Mouse (Mus musculus): Measurements from ENCODE around the gene Cirbp.

Cirbp gene

GRCm38 (mm10) chr10:80151211-80152034 is 14.4 kb upstream of the Cirbp start:
- DNase-seq, result peak; percentile 81 to 87

- DNase-seq, result peak; percentile 76 to 86
These were observed 13.5 kb upstream of the Cirbp start for GRCm38 (mm10) chr10:80152071-80152872.

GRCm38 (mm10) chr10:80152873-80153260 is 12.9 kb upstream of the Cirbp start:
- peak; percentile 80 to 89 for DNase-seq

DNA sequence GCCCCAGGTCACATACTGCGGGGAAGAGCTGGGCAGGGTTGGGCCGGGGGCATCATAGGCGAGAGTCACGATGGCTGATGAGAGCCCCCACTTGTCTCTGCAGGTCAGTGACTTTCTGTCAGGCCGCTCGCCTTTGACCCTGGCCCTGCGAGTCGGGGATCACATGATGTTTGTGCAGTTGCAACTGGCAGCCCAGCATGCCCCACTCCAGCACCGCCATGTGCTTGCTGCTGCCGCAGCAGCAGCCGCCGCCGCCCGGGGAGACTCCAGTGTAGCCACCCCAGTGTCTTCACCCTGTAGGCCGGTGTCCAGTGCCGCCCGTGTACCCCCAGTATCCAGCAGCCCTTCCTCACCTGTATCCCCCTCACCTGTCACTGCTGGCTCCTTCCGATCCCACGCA is 12.1 kb upstream of the Cirbp start:
- peak; percentile 29 to 44 for DNase-seq

GRCm38 (mm10) chr10:80154384-80154783 is 11.4 kb upstream of the Cirbp start:
- no peak for DNase-seq

DNA sequence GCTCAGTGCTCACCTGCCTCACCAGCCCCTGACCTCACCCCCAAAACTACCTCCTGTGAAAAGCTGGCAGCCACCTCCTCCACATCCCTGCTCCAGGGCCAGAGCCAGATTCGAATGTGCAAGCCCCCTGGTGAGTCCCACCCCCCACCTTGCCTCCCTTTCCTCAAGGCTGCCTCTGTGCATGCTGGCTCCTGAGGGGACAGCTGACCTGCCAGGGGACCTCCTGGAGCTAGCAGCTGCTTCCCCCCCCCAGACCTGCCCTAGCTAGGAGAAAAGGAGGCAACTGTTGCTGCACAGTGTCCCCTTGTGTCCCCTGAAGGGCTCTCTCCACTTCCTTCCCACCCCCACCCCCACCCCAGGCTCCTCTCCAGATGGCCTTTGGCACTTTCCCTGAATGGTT is 10.5 kb upstream of the Cirbp start:
- no peak for DNase-seq

GRCm38 (mm10) chr10:80156002-80156751 is 9.6 kb upstream of the Cirbp start:
- no peak for DNase-seq

DNA sequence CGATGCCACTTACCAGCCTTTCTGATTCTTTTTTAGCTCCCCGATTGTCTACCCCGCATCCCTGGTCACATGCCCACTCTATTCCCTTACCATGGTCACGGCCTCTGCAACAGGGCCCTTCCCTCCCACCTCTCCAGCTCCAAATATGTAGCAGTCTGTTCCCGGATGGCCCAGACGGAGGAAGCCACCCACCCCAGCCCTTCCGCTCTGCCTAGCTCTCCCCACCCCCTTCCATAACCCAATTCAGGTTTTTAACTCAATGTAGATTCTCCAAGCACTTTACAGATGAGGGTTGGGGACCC is 9.1 kb upstream of the Cirbp start:
- peak in 1 of 2 experiments; percentile 69 for DNase-seq

DNA sequence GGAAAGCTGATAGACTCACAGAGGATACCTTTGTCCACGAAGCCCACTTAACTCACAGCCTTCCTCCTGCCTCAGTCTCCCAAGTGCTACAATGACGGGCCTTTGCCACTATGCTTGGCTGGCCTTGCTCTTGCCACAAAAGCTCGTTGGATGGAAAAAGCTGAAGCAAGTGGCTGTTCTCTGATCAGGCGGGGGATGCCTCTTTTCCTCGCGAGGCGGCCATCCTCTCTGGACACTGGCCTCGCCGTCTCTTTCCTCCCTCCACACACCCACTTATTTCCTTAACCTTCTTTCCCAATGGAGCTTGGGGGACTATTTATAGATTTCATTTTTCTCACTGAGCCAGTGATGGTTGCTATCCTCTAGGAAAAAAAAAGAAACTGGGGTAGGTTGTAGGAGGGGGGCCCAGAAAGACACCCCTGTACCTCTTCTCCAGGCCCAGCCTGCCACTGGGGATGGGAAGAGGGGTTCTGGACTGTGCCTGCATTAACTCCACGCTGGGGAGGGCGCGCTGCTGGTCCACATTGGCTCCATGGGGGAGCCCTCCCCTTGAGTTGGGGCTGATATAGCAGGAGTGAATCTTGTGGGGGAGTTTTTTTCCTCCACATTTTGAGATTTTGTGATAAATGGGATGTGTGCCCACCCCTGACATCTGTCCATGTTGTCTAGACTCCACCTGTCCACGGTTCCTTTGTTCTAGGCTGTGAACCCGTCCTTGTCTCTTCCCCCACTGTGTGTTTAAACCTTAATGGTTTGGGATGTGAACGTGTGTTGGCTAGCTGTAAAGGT is 8.4 kb upstream of the Cirbp start:
- DNase-seq, result no peak

DNA sequence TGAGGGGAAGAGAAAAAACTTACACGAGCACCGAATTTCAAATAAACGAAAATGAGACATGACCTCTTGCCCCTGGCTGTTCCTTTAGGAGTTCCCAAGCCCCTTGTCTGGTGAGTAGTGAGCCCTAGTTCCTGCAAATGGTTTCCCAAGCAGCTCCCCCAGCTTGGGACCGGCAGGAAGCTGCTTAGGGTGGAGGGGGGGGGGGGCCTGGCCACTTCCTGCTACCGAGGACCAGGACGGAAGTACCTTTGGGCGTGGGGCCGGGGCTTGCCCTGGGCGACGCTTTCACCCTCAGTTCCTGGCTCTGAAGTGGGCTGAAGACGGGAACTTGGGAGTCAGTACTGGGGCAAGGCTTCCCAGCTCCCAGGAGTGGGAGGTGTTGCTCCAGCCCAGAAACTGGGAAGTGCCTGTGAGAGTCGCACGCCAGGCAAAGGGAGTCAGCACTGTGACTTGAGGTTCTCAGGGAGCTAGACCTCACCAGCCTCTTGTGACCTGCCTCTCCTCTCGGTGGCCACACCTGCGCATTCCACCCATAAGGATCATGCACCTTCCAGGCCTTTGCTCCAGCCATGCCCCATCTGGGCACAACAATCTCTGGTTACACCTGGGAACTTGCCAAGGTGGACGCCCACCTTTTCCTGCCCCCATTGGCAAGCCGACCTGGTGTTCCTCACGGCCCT is 7.3 kb upstream of the Cirbp start:
- DNase-seq, result peak; percentile 76 to 84

GRCm38 (mm10) chr10:80159021-80159560 is 6.7 kb upstream of the Cirbp start:
- peak; percentile 75 to 82 for DNase-seq

DNA sequence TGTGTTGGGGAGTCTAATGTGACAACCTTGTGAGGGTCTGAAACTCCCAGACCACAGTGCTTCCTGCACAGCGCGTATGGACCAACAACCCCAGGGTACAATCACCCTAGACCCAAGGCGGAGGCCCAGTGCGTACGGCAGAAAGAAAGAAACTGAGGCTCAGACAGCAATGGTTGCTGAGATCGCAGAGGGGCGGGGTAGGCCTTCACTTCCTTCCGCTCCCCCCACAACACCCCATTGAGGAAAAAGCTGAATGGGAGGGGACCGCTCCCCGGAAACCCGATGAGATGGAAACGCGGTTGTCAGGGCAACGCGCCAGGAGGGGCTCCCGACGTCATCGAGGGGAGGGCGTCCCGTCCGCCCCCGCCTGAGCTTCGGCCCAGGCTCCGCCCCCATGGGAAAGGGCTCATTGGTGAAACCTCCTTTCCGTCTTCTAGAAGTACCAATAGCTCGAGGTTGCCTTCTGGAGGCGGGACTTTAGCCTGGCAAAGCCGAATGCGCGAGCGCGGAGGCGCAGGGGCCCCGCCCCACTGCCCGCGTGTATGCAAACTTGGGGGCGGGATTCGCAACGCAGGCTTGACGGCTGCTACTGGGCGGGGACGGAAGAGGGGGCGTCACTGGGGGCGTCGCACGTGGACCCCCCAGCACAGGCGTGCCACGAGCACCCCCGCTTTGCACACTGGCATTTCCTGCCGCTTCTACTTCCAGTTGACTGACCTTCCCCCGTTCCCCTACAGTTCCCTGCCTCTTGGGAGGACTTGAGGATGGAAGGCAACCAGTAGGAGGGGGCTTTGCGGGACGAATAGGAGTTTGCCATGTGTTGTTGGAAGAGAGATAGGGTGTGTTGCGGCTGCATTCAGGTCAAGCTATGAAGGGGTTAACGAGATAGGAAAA is 6.0 kb upstream of the Cirbp start:
- peak; percentile 98 to 99 for DNase-seq

GRCm38 (mm10) chr10:80160455-80161371 is 5.1 kb upstream of the Cirbp start:
- DNase-seq, result peak; percentile 94 to 96

DNA sequence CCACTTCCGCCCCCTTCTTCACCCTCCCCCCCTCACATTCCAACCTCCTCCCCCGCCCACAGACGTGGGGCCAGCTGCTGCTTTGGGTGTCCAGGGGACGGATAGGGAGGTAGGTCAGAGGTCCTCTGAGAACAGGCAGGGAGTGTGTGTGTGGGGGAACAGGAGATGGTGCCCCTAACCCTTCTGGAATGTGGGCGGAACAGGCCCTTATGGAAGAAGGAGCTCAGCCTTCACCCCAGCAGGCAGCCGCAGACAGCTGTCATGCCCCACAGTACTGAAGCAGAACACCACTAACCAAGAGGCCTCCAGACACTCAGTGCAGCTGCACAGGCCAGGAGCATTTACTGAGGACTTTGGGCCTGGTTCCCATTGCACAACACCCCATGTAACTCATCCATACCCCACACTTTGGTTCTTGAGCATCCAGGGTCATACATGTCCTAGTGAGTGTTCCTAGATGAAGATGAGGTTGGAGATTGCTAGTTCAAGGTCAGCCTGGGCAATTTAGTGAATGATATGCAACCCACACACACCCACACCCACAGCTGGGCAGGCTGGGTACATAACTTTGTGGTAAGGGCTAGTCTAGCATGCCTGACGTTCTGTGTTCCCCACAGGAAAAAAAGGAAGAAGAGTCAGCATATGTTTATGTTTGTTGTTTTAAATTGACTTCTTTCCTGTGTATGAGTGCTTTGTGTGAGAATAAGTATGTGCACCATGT is 4.1 kb upstream of the Cirbp start:
- peak; percentile 76 to 85 for DNase-seq

- no peak for DNase-seq
These were observed 3.6 kb upstream of the Cirbp start for GRCm38 (mm10) chr10:80162243-80162608.

DNA sequence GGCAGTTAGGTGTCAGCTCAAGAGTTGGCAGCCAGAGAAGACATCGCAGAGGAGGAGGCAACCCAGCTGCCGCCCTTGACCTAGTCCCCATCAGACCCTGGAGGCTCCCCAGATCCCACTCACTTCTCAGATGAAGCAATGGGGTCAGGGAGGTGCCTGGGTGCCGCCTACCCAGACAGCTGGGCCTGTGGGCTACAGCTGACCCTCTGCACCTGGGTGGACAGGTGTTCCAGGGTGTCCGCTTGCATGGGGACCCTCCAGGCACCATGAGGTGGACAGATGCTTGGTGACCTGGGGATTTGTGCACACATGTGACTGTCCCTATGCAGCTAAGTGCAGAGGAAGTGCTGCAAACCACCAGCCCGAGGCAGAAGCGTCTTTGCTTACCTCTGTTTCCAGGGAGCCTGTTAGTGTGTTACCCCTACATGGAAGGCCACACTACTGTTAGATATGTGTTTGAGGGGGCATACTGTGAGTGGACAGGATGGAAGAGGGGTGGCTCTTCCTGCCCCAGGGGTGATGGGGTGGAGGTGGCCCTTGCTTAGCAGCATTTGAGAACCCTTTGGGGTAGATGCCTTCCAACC is 3.0 kb upstream of the Cirbp start:
- no peak for DNase-seq

GRCm38 (mm10) chr10:80163721-80164120 is 2.1 kb upstream of the Cirbp start:
- DNase-seq, result peak in 1 of 2 experiments; percentile 48
